Mouse (Mus musculus): ENCODE results near the gene Isg20.

Gene Isg20

GRCm38 (mm10) chr7:78912974-78913474 is at the start of gene Isg20:
Isg20 (plus strand) TSS chr7:78913424.
- in situ Hi-C loops (cut with MboI, MseI), result no loop called here

GRCm38 (mm10) chr7:78863796-78864445 is 49.3 kb upstream of the Isg20 start:
- in situ Hi-C loops (cut with MboI, MseI), result no loop called here

GRCm38 (mm10) chr7:78864446-78864802 is 48.8 kb upstream of the Isg20 start:
- in situ Hi-C loops (cut with MboI, MseI), result no loop called here

GRCm38 (mm10) chr7:78865212-78865949 is 47.8 kb upstream of the Isg20 start:
- in situ Hi-C loops (cut with MboI, MseI), result no loop called here

- in situ Hi-C loops (cut with MboI, MseI), result no loop called here
Measured at GRCm38 (mm10) chr7:78868731-78869130, 44.5 kb upstream of the Isg20 start.

- in situ Hi-C loops (cut with MboI, MseI), result no loop called here
Measured at GRCm38 (mm10) chr7:78872366-78872765, 40.9 kb upstream of the Isg20 start.

GRCm38 (mm10) chr7:78872831-78873230 is 40.4 kb upstream of the Isg20 start:
- in situ Hi-C loops (cut with MboI, MseI), result no loop called here

GRCm38 (mm10) chr7:78881607-78882468 is 31.4 kb upstream of the Isg20 start:
- in situ Hi-C loops (cut with MboI, MseI), result loop anchor here (5.0 to 10.0 kb wide), 3 partner anchors 40 to 1087 kb away; no protein-coding TSS in a partner anchor

- in situ Hi-C loops (cut with MboI, MseI), result loop anchor here (5.0 to 10.0 kb wide), 3 partner anchors 40 to 1088 kb away; no protein-coding TSS in a partner anchor
Measured at GRCm38 (mm10) chr7:78882469-78882837, 30.8 kb upstream of the Isg20 start.

- in situ Hi-C loops (cut with MboI, MseI), result loop anchor here (5.0 to 10.0 kb wide), 3 partner anchors 41 to 1088 kb away; no protein-coding TSS in a partner anchor
Measured at GRCm38 (mm10) chr7:78883016-78883725, 30.1 kb upstream of the Isg20 start.

- in situ Hi-C loops (cut with MboI, MseI), result loop anchor here (5.0 to 10.0 kb wide), 3 partner anchors 41 to 1089 kb away; no protein-coding TSS in a partner anchor
Measured at GRCm38 (mm10) chr7:78883726-78884060, 29.5 kb upstream of the Isg20 start.

- in situ Hi-C loops (cut with MboI, MseI), result loop anchor here (5.0 to 10.0 kb wide), 3 partner anchors 42 to 1089 kb away; no protein-coding TSS in a partner anchor
Measured at GRCm38 (mm10) chr7:78884139-78884538, 29.1 kb upstream of the Isg20 start.

- in situ Hi-C loops (cut with MboI, MseI), result loop anchor here (10.0 kb wide), 2 partner anchors 311 to 1091 kb away; no protein-coding TSS in a partner anchor
Measured at GRCm38 (mm10) chr7:78885404-78885803, 27.8 kb upstream of the Isg20 start.

GRCm38 (mm10) chr7:78886496-78886895 is 26.7 kb upstream of the Isg20 start:
- in situ Hi-C loops (cut with MboI, MseI), result loop anchor here (10.0 kb wide), 2 partner anchors 312 to 1092 kb away; no protein-coding TSS in a partner anchor

GRCm38 (mm10) chr7:78887431-78887842 is 25.8 kb upstream of the Isg20 start:
- in situ Hi-C loops (cut with MboI, MseI), result loop anchor here (10.0 kb wide), 2 partner anchors 313 to 1093 kb away; no protein-coding TSS in a partner anchor

- in situ Hi-C loops (cut with MboI, MseI), result loop anchor here (5.0 to 10.0 kb wide), 2 partner anchors 98 to 1524 kb away; no protein-coding TSS in a partner anchor
Measured at GRCm38 (mm10) chr7:78890641-78891040, 22.6 kb upstream of the Isg20 start.

GRCm38 (mm10) chr7:78893917-78894316 is 19.3 kb upstream of the Isg20 start:
- in situ Hi-C loops (cut with MboI, MseI), result loop anchor here (5.0 to 10.0 kb wide), 2 partner anchors 102 to 1521 kb away; no protein-coding TSS in a partner anchor

- in situ Hi-C loops (cut with MboI, MseI), result loop anchor here (10.0 kb wide), 1 partner anchor 1520 kb away; no protein-coding TSS in a partner anchor
Measured at GRCm38 (mm10) chr7:78895021-78895652, 18.1 kb upstream of the Isg20 start.

- in situ Hi-C loops (cut with MboI, MseI), result loop anchor here (10.0 kb wide), 1 partner anchor 1519 kb away; no protein-coding TSS in a partner anchor
Measured at GRCm38 (mm10) chr7:78895653-78896333, 17.4 kb upstream of the Isg20 start, which contains the start of gene Aen. Aen (plus strand) TSS chr7:78895854.
